Mouse (Mus musculus): ENCODE data around the gene Dnase1l3.

DNA sequence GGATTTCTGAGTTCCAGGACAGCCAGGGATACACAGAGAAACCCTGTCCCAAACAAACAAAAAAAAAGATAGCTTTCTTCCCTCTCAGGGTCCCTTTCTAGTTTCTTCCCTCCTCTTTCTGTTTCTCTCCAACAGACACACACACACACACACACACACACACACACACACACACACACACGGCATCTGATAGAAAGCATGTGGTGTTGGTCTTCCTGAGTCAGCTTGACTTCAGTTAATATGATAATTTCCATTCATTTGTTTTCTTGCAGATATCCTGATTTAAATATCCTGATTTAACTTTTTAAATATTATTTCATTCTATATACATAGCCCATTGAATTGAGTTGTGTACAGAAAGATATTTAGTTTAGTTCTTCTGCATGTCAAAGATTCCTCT is 66.0 kb downstream of the Dnase1l3 start:
- TF ChIP-seq CTCF (IDR thresholded peaks at IDR 0.05; ENCODE audit: low read depth, low read length) (no peak), POLR2A (IDR thresholded peaks at IDR 0.05; ENCODE audit: insufficient read depth, low read length) (no peak)
